Comparison of ENCODE assay signal across 8 mouse cellular contexts in genomic region chr1:105780457-105781364, GRCm38 (mm10). TPM values are rescaled to one million over a fixed set of nuclear protein-coding genes. Genes with fewer than 3 reads are reported as not detected.
DNase-seq lines count a peak whose midpoint lies in the region; ATAC-seq and TF ChIP-seq lines count a peak whose summit lies in the region.

Gene Tnfrsf11a (plus strand): TSS chr1:105780718.

- WGBS in intestine, embryonic 16.5 days, result 3% methylated on average over 61 of the region's 77 CpGs

- peak within 1 kb of the TSS; percentile 52 for H3K4me3 ChIP-seq in cortical plate, adult 2 months (ENCODE audit: insufficient read depth, low read length)
- peak within 1 kb of the TSS; percentile 83 for H3K4me3 ChIP-seq in intestine, embryonic 16.5 days (ENCODE audit: low read length)

- H3K4me1 ChIP-seq in cortical plate, adult 2 months (ENCODE audit: control insufficient read depth, insufficient read depth, low read length), result no peaks in the 10 kb centered on the region; the same call in 1 of the 2 replicates
- peaks cover 8% of the 10 kb centered on the region for H3K4me1 ChIP-seq in intestine, embryonic 16.5 days (ENCODE audit: control insufficient read depth, insufficient read depth, low read length)

- no peak for TF ChIP-seq CTCF in cortical plate, adult 2 months (IDR thresholded peaks at IDR 0.05; ENCODE audit: extremely low read depth, insufficient read depth, low read length)

- no peaks in the 10 kb centered on the region for H3K9me3 ChIP-seq in intestine, embryonic 16.5 days (ENCODE audit: control insufficient read depth, low read length)

- peak within 1 kb of the TSS; percentile 92 for H3K9ac ChIP-seq in intestine, embryonic 16.5 days (ENCODE audit: low read depth, low read length)

- peak; percentile 54 for ATAC-seq in activated CD4-positive, CD25-positive, alpha-beta regulatory T cell, adult 4 months
- ATAC-seq in intestine, embryonic 16.5 days, result peak; percentile 77
- ATAC-seq in megakaryocyte-erythroid progenitor cell, adult 5-6 weeks (replicated peaks; ENCODE audit: low FRiP score, low TSS enrichment, poor library complexity, severe bottlenecking), result peak; percentile 61

- no peaks in the 10 kb centered on the region for H3K27me3 ChIP-seq in intestine, embryonic 16.5 days (replicated peaks; ENCODE audit: control insufficient read depth, insufficient read depth, low read length)

- H3K27ac ChIP-seq in cortical plate, adult 2 months (ENCODE audit: insufficient read depth, low read length), result no peak within 1 kb of the TSS
- H3K27ac ChIP-seq in intestine, embryonic 16.5 days (ENCODE audit: low read length), result peak within 1 kb of the TSS; percentile 76

- TF ChIP-seq POLR2A in cortical plate, adult 2 months (IDR thresholded peaks at IDR 0.05; ENCODE audit: extremely low read depth, insufficient read depth, low read length), result no peak

- no peaks in the 10 kb centered on the region for H3K36me3 ChIP-seq in intestine, embryonic 16.5 days (ENCODE audit: control insufficient read depth, insufficient read depth, low read length)

- DNase-seq in heart, adult 11 months, result peak; percentile 97
- DNase-seq in left cerebral cortex, postnatal 4 days, result peak; percentile 60
- peak; percentile 65 for DNase-seq in right cerebral cortex, postnatal 14 days
- DNase-seq in urinary bladder, postnatal 25 days (ENCODE audit: low spot score), result peak; percentile 80

- peak within 1 kb of the TSS; percentile 84 for H3K4me2 ChIP-seq in intestine, embryonic 16.5 days (ENCODE audit: low read depth, low read length)

- intact Hi-C loops in left cerebral cortex, postnatal 4 days (cut with DNase I), result no loop called here

RNA-seq across cellular contexts. Expression of gene Tnfrsf11a, which starts in this region (rescaled TPM):
- polyA plus RNA-seq in activated CD4-positive, CD25-positive, alpha-beta regulatory T cell, adult 4 months (2017; shearing (Covaris generic)), result under 1 TPM in 1 of 2 experiments, not detected in 1; 0.08 TPM
- polyA plus RNA-seq in cortical plate, adult 2 months (2012; rRNA removed), result 3.9 and 4.0 TPM in 2 replicates
- 7.0 and 8.4 TPM in 2 replicates for polyA plus RNA-seq in intestine, embryonic 16.5 days (2015; fragmentation: Nextera tagmentation; extraction: Ambion mirVana)
- 1 to 10 TPM; 4.4 to 5.6 TPM for total RNA-seq in left cerebral cortex, postnatal 4 days (2021)
- 0.30 TPM in 1 of 2 replicates, not detected in the other for total RNA-seq in megakaryocyte-erythroid progenitor cell, adult 5-6 weeks (2014; fragmentation: Nextera tagmentation)
- total RNA-seq in megakaryocyte-erythroid progenitor cell, adult 5-6 weeks (2017), result 0.11 TPM in 1 of 2 replicates, not detected in the other

Comparison
In these comparisons a context has a peak if more than half of its experiments do, and no peak if none do; other contexts are left out.
1. RNA of gene Tnfrsf11a (total RNA-seq): 4.4 to 5.6 TPM in left cerebral cortex, postnatal 4 days; 0.11 to 0.30 TPM in megakaryocyte-erythroid progenitor cell, adult 5-6 weeks; every median in the first group is over 4 times any median in the second.
2. Peak in ATAC-seq in activated CD4-positive, CD25-positive, alpha-beta regulatory T cell, adult 4 months; RNA of the gene not detected or under 1 TPM.
3. Peak in ATAC-seq in megakaryocyte-erythroid progenitor cell, adult 5-6 weeks; RNA of the gene not detected or under 1 TPM.
4. Peak in every context shown above with its lines, with median percentiles within 50 percentile points of each other: ATAC-seq and DNase-seq.